Mouse (Mus musculus): ENCODE measurements at regions not wholly inside any gene's neighbourhood (a gene's known extent, or its start where the extent isn't known, plus 50 kb on each side); places are given as distances from the start of the nearest gene placed in this dataset.
A peak's percentile ranks its signal among the peaks of the same experiment; 100 is the strongest.
"Not testable (repeated sequence)": the region's sequence is repeated elsewhere in the genome, so short reads cannot be mapped to it uniquely, and the experiment has no call there.

DNA sequence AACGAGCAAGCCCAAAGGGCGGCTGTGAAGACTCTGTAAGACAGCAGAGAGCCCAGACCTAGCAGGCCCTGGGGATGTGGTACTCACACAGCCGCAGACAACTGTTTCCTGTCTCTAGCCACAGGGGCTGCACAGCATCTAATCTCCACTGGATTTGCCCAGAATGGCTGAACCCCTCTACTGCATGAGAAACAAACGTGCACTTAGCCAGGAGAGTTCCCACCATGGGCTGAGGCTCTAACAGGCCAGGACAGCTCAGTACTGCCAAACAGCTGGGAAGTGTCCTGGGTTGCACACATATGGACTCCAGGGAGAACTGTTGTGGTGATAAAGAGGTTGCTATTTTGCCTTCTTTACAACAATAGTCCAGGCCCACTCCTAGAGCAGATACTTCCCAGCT, 204.1 kb upstream of the Daam1 start:
- DNase-seq = no peak

DNA sequence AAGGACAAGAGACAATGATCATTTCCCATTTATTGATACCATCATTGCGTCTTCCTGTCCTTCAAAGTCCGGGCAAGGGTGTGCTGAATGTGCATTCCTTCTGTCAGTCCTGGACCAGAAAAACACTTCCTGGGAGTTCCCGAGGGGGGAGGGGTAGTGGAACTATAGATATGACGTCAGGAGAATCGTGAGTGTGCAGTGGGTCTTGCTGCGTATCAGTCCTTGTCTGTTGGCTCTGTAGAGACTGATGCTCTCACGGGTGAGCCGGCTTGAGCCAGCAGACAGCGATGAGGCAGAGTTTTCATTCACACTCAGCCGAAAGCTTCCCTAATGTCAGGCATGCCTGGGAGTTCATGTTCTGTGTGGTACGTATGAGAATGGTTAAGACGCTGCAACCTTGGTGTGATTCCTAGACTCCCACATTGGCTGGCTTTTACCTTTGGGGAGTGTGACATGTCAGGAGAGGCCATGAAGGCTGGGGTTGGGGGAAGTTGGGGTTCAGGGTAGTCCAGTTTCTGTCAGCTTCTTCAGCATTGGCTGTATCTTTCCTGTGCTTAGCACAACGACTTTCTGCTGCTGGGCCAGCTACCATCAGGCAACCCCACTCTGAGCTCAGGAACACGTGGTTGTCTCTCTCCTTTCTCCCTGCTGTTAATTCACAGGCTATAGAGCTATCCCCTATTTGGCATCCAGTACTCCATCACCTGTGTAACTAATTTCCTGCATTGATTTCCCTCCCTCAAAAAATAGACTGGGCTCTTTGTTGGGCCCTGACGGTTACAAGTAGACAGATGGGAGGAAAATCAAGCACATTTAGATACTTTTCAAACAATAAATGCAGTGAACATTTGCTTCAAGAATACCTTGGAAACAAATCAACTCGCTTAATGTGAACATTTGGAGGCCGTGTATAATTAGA, 203.2 kb upstream of the Daam1 start:
- DNase-seq = no peak

DNA sequence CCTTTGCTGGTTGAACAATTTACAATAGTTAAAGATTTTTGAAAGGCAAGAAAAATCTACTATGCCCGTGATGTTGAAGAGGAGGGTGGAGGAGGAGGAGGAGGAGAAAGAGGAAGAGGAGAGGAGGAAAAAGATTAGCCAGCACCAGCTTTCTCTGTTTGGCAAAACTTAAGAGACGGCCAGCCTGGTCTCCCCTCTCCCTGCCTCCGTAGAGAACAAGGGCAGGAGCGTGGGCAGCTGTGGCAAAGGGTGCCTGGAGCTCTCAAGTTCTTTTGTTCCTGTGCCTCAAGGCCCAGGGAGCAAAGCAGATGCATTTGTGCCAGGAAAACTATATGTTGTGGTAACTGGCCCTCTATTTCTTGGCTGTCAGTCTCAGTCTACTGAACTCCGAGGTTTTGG, 202.5 kb upstream of the Daam1 start:
- DNase-seq = no peak

DNA sequence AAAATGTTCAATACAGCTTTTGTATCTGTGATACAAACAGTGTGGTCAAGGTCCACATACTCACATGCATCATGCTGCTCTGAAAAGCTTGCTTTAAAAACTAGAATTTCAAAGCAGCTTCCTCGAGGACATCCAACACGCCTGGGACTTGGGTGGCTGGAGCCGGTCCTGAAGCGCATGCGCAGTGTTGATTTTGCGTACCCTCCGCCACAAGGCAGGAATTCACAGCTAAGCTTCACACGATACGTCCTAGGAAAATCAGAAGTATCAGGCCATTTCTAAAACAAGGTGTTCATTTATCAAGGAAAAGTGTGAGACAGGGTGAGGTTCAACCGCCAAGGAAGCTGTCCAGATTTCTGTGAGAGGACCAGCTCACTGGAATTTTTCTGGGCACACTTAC, 202.1 kb upstream of the Daam1 start:
- no peak for DNase-seq

DNA sequence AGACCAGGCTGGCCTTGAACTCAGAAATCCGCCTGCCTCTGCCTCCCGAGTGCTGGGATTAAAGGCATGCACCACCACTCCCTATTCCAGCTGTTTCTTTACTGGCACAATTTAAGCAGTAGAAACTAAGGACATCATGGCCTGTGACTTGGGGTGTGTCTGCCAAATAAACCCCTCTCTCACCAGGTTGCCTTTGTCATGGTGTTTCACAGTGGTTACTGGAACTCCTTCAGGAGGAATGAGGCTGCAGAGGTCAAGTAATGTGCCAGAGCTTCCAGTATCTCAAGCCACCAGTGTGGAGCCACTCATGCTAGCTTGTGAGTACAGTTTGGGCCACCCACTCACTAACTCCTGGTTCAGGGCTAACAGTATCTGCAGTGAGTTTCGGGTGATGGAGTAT, 200.5 kb upstream of the Daam1 start:
- DNase-seq = no peak

DNA sequence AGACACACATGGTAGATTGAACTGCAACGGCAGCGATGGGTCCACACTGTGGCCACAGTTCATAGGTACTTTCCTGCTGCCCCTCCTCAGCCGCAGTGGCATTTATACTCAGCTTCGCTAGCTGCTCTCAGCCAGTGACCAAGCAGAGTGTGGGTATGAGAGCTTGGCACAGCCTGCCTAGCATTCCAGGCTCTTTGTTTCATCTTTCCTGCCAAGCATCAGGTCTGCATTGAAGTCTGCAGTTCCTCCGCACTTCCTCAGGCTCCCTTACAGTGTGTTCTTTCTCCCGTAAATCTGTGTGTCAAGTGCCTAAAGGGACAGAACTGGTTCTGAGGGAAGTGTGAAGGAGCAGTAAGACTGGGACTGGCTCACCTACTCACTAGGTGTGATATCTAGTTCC, 194.6 kb upstream of the Daam1 start:
- DNase-seq = no peak

DNA sequence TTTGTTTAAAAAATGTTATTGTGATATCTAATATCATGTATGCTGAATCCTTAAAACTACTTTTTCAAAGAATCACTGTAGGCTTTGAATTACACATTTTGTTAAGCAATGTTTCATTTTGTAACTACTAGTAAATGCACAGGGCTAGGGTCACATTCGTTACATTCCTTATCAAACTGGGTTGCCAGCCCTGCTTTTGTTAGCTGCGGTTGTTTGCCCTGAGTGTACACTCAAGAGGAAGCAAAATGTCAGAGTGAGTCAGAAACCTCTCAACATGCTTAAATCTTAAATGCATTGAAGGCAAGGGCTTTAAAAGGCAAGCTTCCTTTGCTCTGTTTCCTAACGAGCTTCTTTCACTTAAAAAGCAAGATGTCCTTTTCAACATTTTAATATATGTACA, 193.6 kb upstream of the Daam1 start:
- no peak for DNase-seq

DNA sequence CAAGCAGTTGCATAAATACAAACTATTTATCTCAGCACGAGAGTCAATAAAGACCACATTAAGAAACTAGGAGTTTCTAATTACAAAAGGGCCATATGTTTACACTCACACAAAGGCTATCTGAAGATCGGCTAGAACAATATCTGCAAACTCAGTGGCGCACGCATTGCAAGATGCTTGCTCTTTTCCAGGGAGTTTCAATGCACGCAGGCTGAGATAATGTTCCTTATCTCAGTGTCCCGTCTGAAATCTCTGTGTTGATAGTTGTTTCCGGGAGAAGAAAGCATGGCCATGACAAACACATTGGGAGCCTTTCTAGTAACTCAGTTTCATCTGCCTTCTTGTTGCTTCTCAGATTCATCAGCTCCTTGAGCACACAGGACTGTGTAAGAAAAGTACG, 192.6 kb upstream of the Daam1 start:
- DNase-seq = no peak

DNA sequence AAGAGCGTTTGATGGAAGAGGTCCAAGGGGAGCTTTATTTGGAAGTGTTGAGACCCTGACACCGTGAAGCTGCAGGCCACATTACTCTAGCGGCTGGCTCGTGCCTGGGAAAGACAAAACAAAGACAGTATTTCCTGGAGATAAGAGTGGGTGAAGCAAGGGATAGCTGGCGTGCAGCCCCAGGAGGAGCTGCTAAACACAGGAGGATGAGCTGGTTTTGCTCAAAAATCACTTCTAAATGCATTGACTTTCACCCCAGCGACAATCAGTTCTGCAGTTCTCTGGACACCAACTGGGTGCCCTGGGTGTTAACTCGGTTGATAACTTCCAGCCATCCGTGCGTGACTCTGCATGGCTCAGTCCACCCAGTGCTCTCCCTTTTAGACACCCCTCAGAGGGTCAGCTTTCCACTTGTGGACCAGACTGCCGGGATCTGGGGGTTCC, 190.8 kb upstream of the Daam1 start:
- no peak for DNase-seq

DNA sequence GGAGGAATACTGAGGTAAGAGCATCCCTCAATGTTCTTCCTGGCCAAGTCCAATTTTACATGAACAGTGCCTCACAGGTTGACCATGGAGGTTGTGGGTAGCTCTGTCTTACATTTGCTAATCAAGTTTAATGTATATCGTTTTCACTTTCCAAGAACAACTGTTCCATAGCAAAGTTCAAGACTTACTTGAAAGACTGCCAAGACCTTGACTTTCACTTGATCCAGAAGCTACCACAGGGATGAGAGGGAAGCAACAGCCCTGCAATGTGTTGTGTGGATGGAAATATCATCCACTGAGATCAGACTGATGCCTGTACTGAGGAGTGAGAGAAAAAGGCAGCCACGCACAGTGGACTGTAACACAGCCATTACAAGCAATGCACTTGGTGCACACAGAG, 189.4 kb upstream of the Daam1 start:
- DNase-seq = no peak

DNA sequence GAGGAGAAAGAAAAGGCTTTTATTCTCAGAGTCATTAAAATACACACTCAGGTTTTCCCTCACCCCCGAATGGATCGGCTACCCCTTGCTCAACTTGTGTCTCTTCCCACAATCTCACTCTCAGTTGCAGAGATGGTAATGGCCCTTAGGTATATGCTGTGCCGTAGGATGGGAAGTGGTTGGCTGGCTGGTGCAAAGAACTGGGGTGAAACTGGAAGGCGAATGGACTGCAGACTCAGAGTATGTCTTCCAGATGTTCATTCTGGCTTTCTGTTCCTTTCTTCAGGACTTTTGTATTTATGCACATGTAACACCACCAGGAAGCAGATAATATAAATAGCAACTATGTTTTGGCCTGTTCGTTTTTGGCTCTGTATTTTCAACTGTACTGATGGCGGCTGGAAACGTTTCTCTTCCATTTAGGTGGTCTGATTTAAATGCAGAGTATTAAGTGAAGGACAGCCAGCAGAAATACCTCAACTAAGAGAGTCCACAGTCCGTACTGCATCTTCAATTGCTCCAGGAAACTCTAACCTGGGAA, 188.0 kb upstream of the Daam1 start:
- no peak for DNase-seq

DNA sequence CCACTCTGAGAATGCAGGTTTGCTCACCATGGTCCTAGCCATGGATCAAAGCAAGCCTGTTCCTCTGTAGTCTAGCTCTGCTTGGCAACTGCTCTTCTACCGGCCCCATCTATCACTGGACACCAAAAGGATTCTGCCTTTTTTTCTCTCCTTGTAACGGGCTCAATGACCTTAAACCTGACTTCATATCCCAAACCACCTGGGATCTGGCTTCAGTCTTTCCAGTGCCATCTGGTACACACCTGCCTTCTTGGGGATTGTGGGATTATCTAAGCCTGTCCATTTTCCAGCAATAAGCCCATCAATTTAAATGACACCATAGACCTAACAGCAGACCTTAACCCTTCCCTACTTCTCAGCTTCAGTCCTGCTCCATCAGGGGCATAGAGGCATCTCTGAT, 179.6 kb upstream of the Daam1 start:
- no peak for DNase-seq

DNA sequence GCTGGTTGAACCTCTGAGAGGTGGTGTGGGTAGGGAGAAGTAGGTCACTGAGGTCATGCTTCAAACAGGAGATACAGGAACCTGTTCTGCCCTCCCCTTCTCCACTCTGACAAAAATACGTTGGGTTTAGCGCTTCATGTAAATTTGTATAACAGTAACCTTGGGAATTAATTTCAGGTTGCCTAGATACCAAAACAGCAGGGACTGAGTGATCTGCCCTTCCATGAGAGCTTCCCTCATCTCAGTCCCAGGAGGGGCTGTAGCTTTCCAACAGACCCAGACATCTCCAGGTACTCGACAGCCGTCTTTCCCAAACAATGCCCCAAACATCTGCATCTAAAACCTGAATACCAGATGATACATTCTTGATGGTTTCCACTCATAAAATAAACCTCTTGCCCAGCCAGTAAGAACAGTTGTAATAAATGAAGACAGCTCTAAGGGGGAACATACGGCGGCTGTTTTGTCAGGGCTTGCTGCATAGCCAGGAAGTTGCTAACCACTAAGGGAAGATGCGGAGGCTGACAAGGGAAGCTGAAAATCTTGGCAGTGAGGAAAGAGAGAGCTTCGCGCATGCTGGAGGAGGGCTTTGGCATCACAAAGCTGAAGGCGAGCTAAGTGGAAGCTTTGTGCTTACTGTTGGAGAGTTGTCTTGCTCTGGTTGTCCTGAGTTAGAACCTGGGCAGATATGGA, 137.4 kb upstream of the Daam1 start:
- no peak for DNase-seq

DNA sequence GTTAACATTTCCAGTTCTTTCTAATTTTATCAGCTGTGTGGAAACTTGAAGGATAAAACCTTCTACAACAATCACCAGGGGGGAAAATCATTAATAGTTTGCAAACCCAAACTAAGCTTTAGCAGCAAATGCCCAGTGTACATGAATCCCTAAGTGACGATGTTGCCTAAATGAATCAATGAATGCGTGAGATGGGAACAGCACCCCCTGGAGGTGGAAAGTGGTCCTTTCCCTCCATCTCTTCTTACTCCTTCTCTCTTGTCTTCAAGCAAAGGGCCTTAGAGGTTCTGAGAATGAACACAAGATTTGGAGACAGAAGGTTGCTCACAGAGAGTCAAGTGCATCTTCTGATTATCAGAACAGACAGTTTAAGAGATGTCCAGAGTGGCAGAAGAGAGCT, 129.1 kb upstream of the Daam1 start:
- DNase-seq = peak; percentile 20

DNA sequence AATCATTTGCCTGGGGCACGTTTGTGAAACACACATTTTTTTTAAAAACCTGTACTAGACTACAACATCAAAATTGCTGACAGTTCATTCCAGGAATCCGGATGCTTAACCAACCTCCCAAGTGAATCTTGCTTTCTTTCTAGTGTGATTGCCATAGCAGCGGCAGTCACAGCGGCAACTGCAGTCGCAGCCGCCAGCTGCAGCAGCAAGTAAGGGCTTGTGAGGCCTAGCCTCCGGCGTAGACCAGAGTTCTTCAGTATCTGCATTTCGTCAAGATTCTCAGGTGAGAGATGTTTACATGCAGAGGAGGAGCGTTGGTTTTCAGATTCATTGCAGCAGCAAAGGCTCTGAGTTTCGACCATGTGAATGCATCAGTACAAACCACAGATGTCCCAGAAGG, 128.7 kb upstream of the Daam1 start:
- DNase-seq = no peak

DNA sequence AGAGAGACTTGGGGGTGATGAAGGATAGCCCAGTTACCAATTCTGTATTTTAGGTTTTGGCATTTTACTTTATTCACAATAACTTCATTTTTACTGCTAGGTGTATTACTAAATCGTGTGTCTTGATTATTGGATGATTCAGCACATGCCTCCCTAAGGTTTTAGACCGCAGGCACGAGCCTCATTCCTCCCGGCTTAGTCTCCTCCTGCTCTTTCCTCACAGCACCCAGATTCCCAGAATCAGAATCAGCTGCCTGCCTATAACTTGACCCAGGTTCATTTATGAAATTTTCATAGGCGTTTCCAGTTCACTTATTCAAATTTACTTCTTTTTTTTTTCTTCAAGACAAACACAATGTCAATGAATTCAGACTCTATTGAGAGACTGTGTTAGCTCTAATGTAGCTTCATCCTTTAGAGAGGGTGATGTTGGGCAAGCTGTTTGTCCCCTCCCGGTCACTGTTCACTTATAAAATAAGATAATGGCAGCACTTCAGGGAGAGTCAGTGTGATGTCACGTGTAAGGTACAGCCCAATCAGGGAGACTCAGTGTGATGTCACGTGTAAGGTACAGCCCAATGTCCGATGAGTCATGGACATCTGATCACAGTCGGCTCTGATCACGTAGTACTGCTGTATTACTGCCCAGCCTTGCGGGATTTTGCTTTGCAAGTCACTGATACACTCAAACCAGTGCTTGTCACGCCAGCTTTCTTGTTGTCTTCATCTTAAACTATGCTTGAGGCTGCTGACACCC, 127.6 kb upstream of the Daam1 start:
- no peak for DNase-seq

DNA sequence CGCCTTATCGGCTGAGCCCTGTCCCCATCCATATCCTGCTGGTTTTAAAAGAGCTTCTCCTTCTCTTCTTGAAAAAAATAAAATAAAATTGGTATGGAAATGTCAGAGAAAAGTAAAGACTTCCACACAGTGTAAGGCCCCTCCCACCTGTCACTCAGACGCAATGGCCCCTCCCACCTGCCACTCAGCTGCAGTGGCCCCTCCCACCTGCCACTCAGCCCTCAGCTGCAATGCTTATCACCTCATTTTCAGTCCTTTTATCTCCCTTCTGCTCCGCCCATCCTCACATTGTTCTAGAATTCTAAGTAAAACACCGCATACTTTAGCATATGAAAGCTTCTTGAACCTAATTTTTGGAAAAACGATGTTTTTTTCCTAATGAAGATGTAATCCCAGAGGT, 126.4 kb upstream of the Daam1 start:
- DNase-seq = no peak

DNA sequence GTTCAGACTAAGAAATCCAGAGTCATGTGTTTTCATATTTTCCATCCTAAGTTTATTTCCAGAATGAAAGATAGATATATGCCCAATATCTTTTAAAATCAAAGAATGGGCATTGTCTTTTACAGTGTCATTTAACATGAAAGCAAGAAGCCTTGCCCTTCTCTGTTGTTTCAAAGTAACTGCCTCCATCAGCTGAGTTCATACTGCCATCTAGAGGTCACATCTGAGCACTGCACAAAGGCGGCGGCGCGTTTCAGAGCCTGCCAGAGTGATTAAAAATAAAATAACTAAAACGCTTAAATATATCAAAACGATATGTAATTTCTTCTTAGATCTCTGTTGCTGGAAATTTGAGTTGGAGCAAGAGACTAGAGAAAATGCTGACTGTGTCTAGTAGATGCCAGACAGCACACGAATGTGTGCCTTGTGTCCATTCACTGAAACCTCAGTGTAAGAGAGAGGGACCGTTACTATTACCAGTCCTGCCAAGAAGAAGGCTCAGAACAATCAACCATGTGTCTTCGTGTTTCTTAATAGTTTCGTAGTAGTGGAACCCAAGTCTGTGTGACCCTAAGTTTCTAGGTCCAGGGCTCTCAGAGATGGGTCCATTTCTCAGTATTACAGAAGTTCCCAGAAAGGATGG, 123.0 kb upstream of the Daam1 start:
- peak; percentile 38 for DNase-seq

DNA sequence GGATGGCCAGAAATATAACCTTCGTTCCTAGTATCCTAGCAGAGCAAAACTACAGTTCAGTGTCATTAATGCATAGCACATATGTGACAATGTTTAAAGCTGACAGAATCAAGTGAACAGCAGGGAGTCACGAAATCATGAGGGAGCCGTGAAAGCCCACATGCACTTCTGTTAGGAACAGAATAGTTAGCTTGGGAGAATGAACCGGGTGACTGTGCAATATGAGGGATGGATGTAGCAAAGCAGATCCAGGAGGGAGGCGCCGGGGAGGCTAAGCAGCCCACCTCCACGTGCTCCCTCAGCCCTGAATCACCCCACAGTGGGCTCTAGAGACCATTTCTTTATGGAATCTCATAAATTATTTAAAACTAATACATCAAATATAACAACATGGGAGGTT, 116.3 kb upstream of the Daam1 start:
- no peak for DNase-seq

DNA sequence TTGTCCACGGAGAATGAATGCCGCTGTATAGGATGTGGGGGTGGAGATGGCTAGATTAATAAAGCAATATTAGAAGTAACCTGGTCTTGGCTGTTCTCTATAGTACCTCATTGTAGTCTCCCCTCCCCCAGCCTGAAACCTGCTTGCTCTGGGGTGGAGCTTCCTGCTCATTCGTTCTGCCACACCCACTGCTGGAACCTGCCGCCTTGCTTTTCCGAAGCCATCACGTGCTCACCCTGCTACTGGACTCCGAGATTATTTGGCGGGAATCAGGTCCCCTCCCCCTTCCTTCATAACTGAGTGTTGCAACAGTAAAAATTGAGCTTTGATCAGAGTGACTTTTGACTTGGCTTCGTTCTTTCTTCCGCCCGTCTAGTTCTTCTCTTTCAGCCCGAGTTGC, 112.5 kb upstream of the Daam1 start:
- DNase-seq = not testable (repeated sequence)

DNA sequence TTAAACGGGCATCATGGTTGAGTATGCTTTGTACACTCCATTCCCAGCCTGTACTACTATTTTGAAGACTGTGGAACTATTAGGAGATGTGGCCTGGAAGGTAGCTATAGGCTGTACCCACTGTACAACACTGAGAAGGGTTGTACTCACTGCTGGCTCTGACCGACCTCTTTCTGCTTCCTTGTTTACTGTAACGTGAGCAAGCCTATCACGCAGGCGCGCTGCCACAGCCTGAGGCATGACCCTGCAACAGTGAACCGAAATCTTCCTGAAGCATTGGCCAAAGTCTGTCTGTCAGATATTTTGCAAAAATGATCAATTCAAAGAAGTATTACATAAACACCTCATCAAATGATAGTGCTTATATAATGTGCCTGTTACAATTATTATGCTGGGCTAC, 112.0 kb upstream of the Daam1 start:
- DNase-seq = no peak

DNA sequence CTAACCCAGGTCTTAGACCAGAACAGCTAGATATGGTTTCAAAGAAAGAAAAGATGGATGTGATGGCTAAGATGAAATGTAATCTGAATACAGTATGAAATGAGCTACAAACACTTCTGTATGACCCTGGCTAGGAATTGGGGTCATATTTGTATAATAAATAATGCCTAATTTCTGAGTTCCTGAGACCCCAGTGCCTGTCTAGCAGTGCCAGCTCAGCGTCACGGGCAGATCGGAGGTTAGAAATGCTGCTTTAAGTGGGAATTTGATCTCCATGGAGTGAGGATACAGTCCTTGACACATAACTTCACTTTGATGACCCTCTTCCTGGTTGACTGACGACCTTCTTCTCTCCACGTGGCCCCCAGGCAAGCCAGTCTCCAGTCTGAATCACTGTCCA, 105.7 kb upstream of the Daam1 start:
- DNase-seq = no peak
